Mouse (Mus musculus) brain, embryonic 14.5 days (tissue): ENCODE data around the gene Hspa12b.

Experiments used
- CTCF ChIP-seq: fragments of 200-500 bp; IDR thresholded peaks from 2 replicates; pipeline ENCODE4 v1.5.1; 2012; ENCODE audit warnings: inconsistent platforms, mild to moderate bottlenecking, moderate library complexity, borderline replicate concordance; ENCODE audit not compliant: insufficient read depth, insufficient read length; ENCODE audit errors: extremely low read depth
- POLR2A ChIP-seq: fragments of 200-500 bp; IDR thresholded peaks from 2 replicates; pipeline ENCODE4 v1.6.1; 2012; ENCODE audit warnings: mild to moderate bottlenecking, inconsistent platforms, borderline replicate concordance; ENCODE audit not compliant: poor library complexity, insufficient read depth, insufficient read length, severe bottlenecking; ENCODE audit errors: extremely low read depth

DNA sequence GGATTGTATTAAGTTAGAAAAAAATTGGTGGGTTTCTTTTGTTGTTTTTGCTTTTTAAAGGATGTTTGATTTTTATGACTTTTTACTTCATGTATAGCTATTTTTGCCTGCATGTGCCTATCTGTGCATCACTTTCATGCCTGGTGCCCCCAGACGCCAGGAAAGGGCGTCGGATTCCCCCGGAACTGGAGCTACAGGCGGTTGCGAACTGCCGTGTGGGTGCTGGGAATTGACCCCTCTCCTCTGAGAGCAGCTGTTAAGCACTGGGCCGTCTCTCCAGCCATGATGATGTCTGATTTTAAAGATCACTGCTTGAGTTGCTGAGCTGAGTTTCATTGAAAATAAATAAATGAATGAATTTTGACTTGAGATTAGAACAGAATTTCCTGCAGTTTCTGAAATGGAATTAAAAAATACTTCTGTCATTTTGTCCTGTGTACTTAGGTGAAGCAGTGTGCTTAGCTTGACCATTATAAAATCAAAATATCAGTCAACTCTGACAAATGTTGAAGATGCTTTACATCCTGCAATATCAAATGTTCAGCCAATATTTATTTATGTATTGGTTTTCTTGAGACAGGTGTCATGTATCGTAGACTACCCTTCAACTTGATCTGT, 6.0 kb downstream of the Hspa12b start, which contains the start of gene Gm11037:
- no peak for TF ChIP-seq POLR2A
- no peak for TF ChIP-seq CTCF
